Mouse (Mus musculus) liver, embryonic 14.5 days (tissue): ENCODE measurements around the gene Cenpj.

ENCODE experiments used
- CTCF ChIP-seq: IDR thresholded peaks from 2 replicates; pipeline ENCODE4 v1.5.1; 2016; ENCODE audit warnings: antibody characterized with exemption, low read depth, control low read depth
- EP300 ChIP-seq: IDR thresholded peaks from 2 replicates; pipeline ENCODE4 v1.6.1; 2016; ENCODE audit warnings: antibody characterized with exemption, low read depth

DNA sequence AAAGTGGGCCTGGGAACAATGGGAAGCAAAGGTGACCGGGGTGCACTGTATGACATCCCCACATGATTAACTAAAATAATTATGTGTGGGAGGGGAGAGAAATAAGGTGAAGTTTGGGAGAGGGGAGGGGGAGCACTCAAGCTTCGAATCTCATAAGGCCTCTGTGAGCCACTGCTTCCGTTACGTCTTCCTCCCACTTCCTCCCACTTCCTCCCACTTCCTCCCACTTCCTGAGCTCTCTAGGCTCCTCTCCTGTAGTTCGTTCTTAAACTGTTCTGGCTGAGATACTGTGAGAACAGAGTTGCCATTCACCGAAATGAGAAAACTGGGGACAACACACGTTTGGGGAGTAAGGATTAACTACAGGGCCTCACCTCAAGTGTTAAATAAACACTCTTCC lies 7.7 kb downstream of the Cenpj start:
- TF ChIP-seq CTCF (no peak), EP300 (no peak)
